20 mouse cellular contexts compared by ENCODE assay signal in genomic region chr17:44606245-44606644, GRCm38 (mm10).
"Had no signal": no experiment of that assay in that cellular context is flagged by ENCODE, and none has a peak within 500 bp of the region (broad histone marks: within the 10 kb centered on the region; RNA-seq: fewer than 3 reads in every experiment).

No protein-coding gene starts in this region.

- H3K9ac ChIP-seq: liver, embryonic 14.5 days; lung, embryonic 15.5 days; midbrain, embryonic 13.5 days; neural tube, embryonic 13.5 days; neural tube, embryonic 15.5 days had no signal

- H3K4me3 ChIP-seq: lung, embryonic 15.5 days; megakaryocyte, embryonic 14.5 days; midbrain, embryonic 13.5 days; myocyte; neural tube, embryonic 13.5 days; neural tube, embryonic 15.5 days had no signal

- H3K27ac ChIP-seq: liver, embryonic 14.5 days; lung, embryonic 15.5 days; midbrain, embryonic 13.5 days; neural tube, embryonic 13.5 days; neural tube, embryonic 15.5 days had no signal

- H3K4me1 ChIP-seq: midbrain, embryonic 13.5 days; neural tube, embryonic 13.5 days; neural tube, embryonic 15.5 days had no signal

- DNase-seq: lung, adult 18-20 months; lung, postnatal 4 days; retina, postnatal 1 day; right cerebral cortex, adult 18-20 months; right cerebral cortex, postnatal 25 days; right cerebral cortex, postnatal 4 days; spleen, adult 18-20 months; thymus, adult 18-20 months; thymus, postnatal 14 days; thymus, postnatal 36 days had no signal

- H3K9me3 ChIP-seq: lung, embryonic 15.5 days; megakaryocyte, embryonic 14.5 days; midbrain, embryonic 13.5 days; neural tube, embryonic 13.5 days; neural tube, embryonic 15.5 days had no signal

- H3K36me3 ChIP-seq: lung, embryonic 15.5 days; midbrain, embryonic 13.5 days; neural tube, embryonic 13.5 days; neural tube, embryonic 15.5 days had no signal

- ATAC-seq: lung, postnatal 0 days; midbrain, embryonic 13.5 days; midbrain, embryonic 16.5 days had no signal

- H3K4me2 ChIP-seq: lung, embryonic 15.5 days; midbrain, embryonic 11.5 days; midbrain, embryonic 13.5 days; neural tube, embryonic 13.5 days; neural tube, embryonic 15.5 days had no signal

- H3K27me3 ChIP-seq: megakaryocyte, embryonic 14.5 days; midbrain, embryonic 13.5 days; neural tube, embryonic 13.5 days; neural tube, embryonic 15.5 days had no signal
